Mouse (Mus musculus) hematopoietic multipotent progenitor cell, adult 10-12 weeks (in vitro differentiated cells): ENCODE results near the gene Naip1. TPM values are rescaled to one million over a fixed set of nuclear protein-coding genes. Genes with fewer than 3 reads are reported as not detected.

Experiments
- polyA plus RNA-seq: library from polyadenylated mRNA; stranded (reverse); fragments of >175 nt; gene quantifications from 2 replicates; pipeline ENCODE4 v1.2.3, GENCODE M21; 2012; ENCODE audit warnings: low replicate concordance

Naip1 gene
- 0.02 and 0.10 TPM in 2 replicates for polyA plus RNA-seq

GRCm38 (mm10) chr13:100452415-100453127 lies at the start of gene Naip1:
TSS of gene Naip1 (minus strand) at chr13:100452869.

GRCm38 (mm10) chr13:100492061-100492787 lies 39.6 kb upstream of the Naip1 start, which contains the start of gene Gtf2h2:
TSS of gene Gtf2h2 (minus strand) at chr13:100492579.

Other genes starting within 250 kb of the Naip1 start
- gene Naip5, start 206.5 kb downstream of the Naip1 start, polyA plus RNA-seq, result 0.36 TPM in 2 replicates
- 0.48 and 0.52 TPM in 2 replicates for gene Naip6, start 135.2 kb downstream of the Naip1 start, polyA plus RNA-seq
- gene Gtf2h2, start 39.7 kb upstream of the Naip1 start, polyA plus RNA-seq, result 14.2 and 15.3 TPM in 2 replicates
- not detected in 2 replicates for gene Ocln, start 99.8 kb upstream of the Naip1 start, polyA plus RNA-seq
- gene Marveld2, start 164.1 kb upstream of the Naip1 start, polyA plus RNA-seq, result 1.1 and 1.3 TPM in 2 replicates
- 8.0 and 12.1 TPM in 2 replicates for gene Ak6, start 198.1 kb upstream of the Naip1 start, polyA plus RNA-seq
- 10.4 and 14.8 TPM in 2 replicates for gene Rad17, start 198.2 kb upstream of the Naip1 start, polyA plus RNA-seq
- gene Taf9, start 198.7 kb upstream of the Naip1 start, polyA plus RNA-seq, result 1.7 and 6.5 TPM in 2 replicates
- gene Ccdc125, start 216.8 kb upstream of the Naip1 start, polyA plus RNA-seq, result 3.4 and 4.8 TPM in 2 replicates